Mouse (Mus musculus) stomach, embryonic 14.5 days (tissue): Measurements from ENCODE around the gene Ifna7. TPM values are rescaled to one million over a fixed set of nuclear protein-coding genes. Genes with fewer than 3 reads are reported as not detected.
"Not testable (repeated sequence)": the region's sequence is repeated elsewhere in the genome, so short reads cannot be mapped to it uniquely, and the experiment has no call there.

ENCODE experiments used
- ATAC-seq: fragments of 200-750 bp; cut with Nextera tagmentation; 2 replicates; pipeline ENCODE4 v1.8.0; 2017; ENCODE audit warnings: low read depth, moderate TSS enrichment; ENCODE audit not compliant: insufficient number of reproducible peaks, insufficient read depth, low FRiP score
- H3K27ac ChIP-seq: fragments of 300-500 bp; sonication (generic); 2 replicates; pipeline ENCODE4 v1.5.1; 2014; ENCODE audit warnings: mild to moderate bottlenecking, low read length, moderate library complexity, mixed read lengths
- H3K27me3 ChIP-seq: fragments of 300-500 bp; sonication (generic); 2 replicates; pipeline ENCODE4 v1.6.1; 2014; ENCODE audit warnings: low read length, control low read depth, mixed read lengths; ENCODE audit not compliant: control insufficient read depth, insufficient read depth
- H3K36me3 ChIP-seq: fragments of 300-500 bp; sonication (generic); 2 replicates; pipeline ENCODE4 v1.6.1; 2014; ENCODE audit warnings: mild to moderate bottlenecking, control low read depth, low read length, moderate library complexity, mixed read lengths; ENCODE audit not compliant: control insufficient read depth, insufficient read depth
- H3K4me1 ChIP-seq: fragments of 300-500 bp; sonication (generic); 2 replicates; pipeline ENCODE4 v1.6.1; 2014; ENCODE audit warnings: low read length, control low read depth, mixed read lengths; ENCODE audit not compliant: control insufficient read depth, insufficient read depth
- H3K4me2 ChIP-seq: fragments of 300-500 bp; sonication (generic); replicated peaks from 2 replicates; pipeline ENCODE4 v1.6.1; 2014; ENCODE audit warnings: low read depth, low read length, control low read depth
- H3K4me3 ChIP-seq: fragments of 300-500 bp; sonication (generic); 2 replicates; pipeline ENCODE4 v1.5.1; 2014; ENCODE audit warnings: low read depth, low read length, control low read depth
- H3K9ac ChIP-seq: fragments of 300-500 bp; sonication (generic); replicated peaks from 2 replicates; pipeline ENCODE4 v1.6.1; 2014; ENCODE audit warnings: low read depth, mild to moderate bottlenecking, control low read depth, low read length, moderate library complexity, mixed read lengths
- H3K9me3 ChIP-seq: fragments of 300-500 bp; sonication (generic); 2 replicates; pipeline ENCODE4 v1.6.1; 2016; ENCODE audit warnings: low read depth, low read length, control low read depth; ENCODE audit not compliant: control insufficient read depth
- WGBS: fragments of 180-500 bp; shearing (Covaris S2); extraction: QIAGEN DNeasy Blood & Tissue Kit; methylation state at CpG from one replicate; pipeline ENCODE4 v1.1.7; 2014; 5-methylcytosine and 5-hydroxymethylcytosine counted together
- polyA plus RNA-seq: library from polyadenylated mRNA; unstranded; fragments of >200 nt; fragmentation: Nextera tagmentation; extraction: Ambion mirVana; gene quantifications from 2 replicates; pipeline ENCODE4 v1.2.1, GENCODE M21; 2014

Ifna7 gene
- polyA plus RNA-seq: not detected in 2 replicates

DNA sequence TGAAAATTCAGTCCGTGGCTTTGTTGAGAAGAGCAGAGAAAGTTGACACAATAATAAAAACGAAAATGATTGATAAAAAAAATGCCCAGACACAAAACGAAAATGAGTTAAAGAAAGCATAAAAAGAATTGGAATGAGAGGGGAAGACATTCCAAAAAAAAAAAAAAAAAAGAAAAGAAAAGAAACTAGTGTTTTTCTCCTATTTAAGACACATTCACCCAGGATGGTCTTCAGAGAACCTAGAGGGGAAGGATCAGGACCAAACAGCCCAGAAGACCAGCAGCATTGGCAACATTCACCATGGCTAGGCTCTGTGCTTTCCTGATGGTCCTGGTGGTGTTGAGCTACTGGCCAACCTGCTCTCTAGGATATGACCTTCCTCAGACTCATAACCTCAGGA is at the start of gene Ifna7:
Gene Ifna7, plus strand, starts transcription at position 301 of the 400 bp plus-strand sequence.
- Histone ChIP-seq H3K36me3 (no peaks in the 10 kb centered on the region), H3K27ac (no peak within 1 kb of the TSS), H3K9ac (no peak within 1 kb of the TSS), H3K4me3 (no peak within 1 kb of the TSS), H3K4me2 (no peak within 1 kb of the TSS), H3K27me3 (no peaks in the 10 kb centered on the region; the same call in 1 of the 2 replicates), H3K4me1 (no peaks in the 10 kb centered on the region), H3K9me3 (no peaks in the 10 kb centered on the region)
- 52% methylated on average over 3 of the region's 3 CpGs for WGBS
- no peak for ATAC-seq

DNA sequence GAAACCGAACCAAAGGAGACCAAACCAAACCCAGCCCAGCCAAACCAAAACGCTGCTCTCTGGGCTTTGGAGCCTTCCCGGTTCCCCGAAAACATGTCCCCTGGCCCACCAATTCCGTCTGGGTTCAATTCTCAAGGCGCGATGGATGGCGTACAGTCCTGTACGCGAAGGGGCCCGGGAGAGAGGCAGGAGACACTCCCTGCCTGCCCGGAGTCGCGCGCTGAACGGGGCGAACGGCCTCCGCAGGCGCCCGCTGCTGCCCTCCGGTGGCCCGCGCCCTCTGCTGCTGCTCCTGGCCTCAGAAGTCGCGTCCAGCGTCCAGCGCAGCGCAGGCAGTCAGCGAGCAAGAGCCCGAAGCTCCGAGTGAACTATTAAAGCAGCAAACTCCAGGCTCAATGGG is 42.5 kb upstream of the Ifna7 start, which contains the start of gene Gm13290:
Gene Gm13290, plus strand, starts transcription at position 301 of the 400 bp plus-strand sequence.
- not testable (repeated sequence) for H3K9me3 ChIP-seq, H3K27me3 ChIP-seq, H3K4me2 ChIP-seq, ATAC-seq, H3K27ac ChIP-seq, H3K4me3 ChIP-seq, H3K9ac ChIP-seq, H3K4me1 ChIP-seq, H3K36me3 ChIP-seq
- no CpG with 5 or more reads among the region's 32 CpGs for WGBS

DNA sequence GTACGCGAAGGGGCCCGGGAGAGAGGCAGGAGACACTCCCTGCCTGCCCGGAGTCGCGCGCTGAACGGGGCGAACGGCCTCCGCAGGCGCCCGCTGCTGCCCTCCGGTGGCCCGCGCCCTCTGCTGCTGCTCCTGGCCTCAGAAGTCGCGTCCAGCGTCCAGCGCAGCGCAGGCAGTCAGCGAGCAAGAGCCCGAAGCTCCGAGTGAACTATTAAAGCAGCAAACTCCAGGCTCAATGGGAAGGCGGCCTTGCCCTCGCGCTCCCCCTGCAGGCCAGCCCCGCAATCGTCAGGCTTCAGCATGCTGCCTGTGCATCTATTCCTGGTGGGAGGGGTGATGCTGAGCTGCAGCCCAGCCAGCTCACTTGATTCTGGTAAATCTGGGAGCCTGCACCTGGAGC is 39.4 kb upstream of the Ifna7 start, which contains the start of gene Gm13289:
Gene Gm13289, plus strand, starts transcription at position 301 of the 400 bp plus-strand sequence.
- WGBS: no CpG with 5 or more reads among the region's 29 CpGs
- not testable (repeated sequence) for H3K9ac ChIP-seq, H3K4me3 ChIP-seq, H3K4me1 ChIP-seq, H3K27ac ChIP-seq, ATAC-seq, H3K9me3 ChIP-seq, H3K4me2 ChIP-seq, H3K36me3 ChIP-seq, H3K27me3 ChIP-seq

DNA sequence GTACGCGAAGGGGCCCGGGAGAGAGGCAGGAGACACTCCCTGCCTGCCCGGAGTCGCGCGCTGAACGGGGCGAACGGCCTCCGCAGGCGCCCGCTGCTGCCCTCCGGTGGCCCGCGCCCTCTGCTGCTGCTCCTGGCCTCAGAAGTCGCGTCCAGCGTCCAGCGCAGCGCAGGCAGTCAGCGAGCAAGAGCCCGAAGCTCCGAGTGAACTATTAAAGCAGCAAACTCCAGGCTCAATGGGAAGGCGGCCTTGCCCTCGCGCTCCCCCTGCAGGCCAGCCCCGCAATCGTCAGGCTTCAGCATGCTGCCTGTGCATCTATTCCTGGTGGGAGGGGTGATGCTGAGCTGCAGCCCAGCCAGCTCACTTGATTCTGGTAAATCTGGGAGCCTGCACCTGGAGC is 36.5 kb upstream of the Ifna7 start, which contains the start of gene Gm13272:
Gene Gm13272, plus strand, starts transcription at position 301 of the 400 bp plus-strand sequence.
- H3K36me3 ChIP-seq, H3K4me1 ChIP-seq, H3K4me2 ChIP-seq, H3K27me3 ChIP-seq, H3K4me3 ChIP-seq, H3K9ac ChIP-seq, H3K9me3 ChIP-seq, ATAC-seq, H3K27ac ChIP-seq: not testable (repeated sequence)
- WGBS: no CpG with 5 or more reads among the region's 29 CpGs

DNA sequence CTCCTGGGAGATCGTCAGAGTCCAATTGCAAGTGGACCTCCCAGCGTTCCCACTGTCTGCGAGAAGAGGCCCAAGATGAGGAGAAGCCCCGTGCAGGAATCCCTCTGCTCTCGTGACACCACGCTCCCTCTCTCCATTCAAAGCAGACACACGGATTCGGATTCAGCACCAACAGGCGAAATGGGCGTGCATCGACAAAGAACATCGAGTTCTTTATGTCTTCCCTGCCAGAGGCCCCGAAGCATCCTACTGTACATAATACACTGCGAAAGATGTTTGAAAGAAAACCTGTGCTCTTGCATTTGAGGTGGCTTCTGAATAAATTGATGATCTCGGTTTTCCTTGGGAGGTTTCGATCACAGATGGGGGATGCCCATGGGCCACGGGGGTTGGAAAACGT is 35.7 kb upstream of the Ifna7 start:
- H3K27ac ChIP-seq, H3K27me3 ChIP-seq, H3K36me3 ChIP-seq, H3K4me3 ChIP-seq, ATAC-seq, H3K9me3 ChIP-seq, H3K9ac ChIP-seq, H3K4me2 ChIP-seq, H3K4me1 ChIP-seq: not testable (repeated sequence)
- WGBS: 47% methylated on average over 15 of the region's 18 CpGs

DNA sequence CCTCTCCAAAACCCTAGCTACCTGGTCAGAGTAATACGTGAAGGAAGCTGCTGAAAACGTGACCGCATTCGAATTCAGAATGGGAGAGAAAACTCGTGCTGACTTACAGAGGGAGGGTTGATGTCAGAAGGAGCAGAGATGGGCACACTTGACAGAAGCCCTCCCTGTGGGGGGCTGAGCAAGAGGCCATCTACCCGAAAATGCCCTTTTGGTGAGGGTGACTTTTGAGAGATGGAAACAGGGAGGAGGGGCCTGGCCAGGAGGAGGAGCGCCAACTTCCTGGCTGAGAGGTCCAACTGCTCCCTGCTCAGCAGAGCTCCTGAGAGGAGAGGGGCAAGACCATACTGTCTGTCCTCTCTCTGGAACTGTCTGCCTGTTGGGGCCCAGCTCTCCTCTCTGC is 34.2 kb upstream of the Ifna7 start, which contains the start of gene Ifnz:
Gene Ifnz, plus strand, starts transcription at position 301 of the 400 bp plus-strand sequence.
- H3K27me3 ChIP-seq, ATAC-seq, H3K9me3 ChIP-seq, H3K27ac ChIP-seq, H3K4me1 ChIP-seq, H3K4me3 ChIP-seq, H3K36me3 ChIP-seq, H3K9ac ChIP-seq: not testable (repeated sequence)
- 11% methylated on average over 1 of the region's 7 CpGs for WGBS
- H3K4me2 ChIP-seq: 0 out of 2 replicates have a peak within 1 kb of the TSS, but pooled peaks have one; percentile 18

DNA sequence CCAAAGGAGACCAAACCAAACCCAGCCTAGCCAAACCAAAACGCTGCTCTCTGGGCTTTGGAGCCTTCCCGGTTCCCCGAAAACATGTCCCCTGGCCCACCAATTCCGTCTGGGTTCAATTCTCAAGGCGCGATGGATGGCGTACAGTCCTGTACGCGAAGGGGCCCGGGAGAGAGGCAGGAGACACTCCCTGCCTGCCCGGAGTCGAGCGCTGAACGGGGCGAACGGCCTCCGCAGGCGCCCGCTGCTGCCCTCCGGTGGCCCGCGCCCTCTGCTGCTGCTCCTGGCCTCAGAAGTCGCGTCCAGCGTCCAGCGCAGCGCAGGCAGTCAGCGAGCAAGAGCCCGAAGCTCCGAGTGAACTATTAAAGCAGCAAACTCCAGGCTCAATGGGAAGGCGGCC is 33.7 kb upstream of the Ifna7 start:
- not testable (repeated sequence) for H3K9me3 ChIP-seq, H3K27ac ChIP-seq, H3K36me3 ChIP-seq, H3K27me3 ChIP-seq, H3K4me1 ChIP-seq, H3K9ac ChIP-seq, H3K4me3 ChIP-seq, ATAC-seq
- H3K4me2 ChIP-seq: 0 out of 2 replicates have a peak overlapping the region, but pooled peaks have one; percentile 18
- WGBS: 0% methylated on average over 3 of the region's 31 CpGs

DNA sequence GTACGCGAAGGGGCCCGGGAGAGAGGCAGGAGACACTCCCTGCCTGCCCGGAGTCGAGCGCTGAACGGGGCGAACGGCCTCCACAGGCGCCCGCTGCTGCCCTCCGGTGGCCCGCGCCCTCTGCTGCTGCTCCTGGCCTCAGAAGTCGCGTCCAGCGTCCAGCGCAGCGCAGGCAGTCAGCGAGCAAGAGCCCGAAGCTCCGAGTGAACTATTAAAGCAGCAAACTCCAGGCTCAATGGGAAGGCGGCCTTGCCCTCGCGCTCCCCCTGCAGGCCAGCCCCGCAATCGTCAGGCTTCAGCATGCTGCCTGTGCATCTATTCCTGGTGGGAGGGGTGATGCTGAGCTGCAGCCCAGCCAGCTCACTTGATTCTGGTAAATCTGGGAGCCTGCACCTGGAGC is 30.6 kb upstream of the Ifna7 start, which contains the start of gene Gm13276:
Gene Gm13276, plus strand, starts transcription at position 301 of the 400 bp plus-strand sequence.
- not testable (repeated sequence) for H3K27me3 ChIP-seq, H3K36me3 ChIP-seq, H3K4me1 ChIP-seq, H3K27ac ChIP-seq, H3K4me2 ChIP-seq, H3K9ac ChIP-seq, ATAC-seq, H3K4me3 ChIP-seq, H3K9me3 ChIP-seq
- WGBS: no CpG with 5 or more reads among the region's 27 CpGs

DNA sequence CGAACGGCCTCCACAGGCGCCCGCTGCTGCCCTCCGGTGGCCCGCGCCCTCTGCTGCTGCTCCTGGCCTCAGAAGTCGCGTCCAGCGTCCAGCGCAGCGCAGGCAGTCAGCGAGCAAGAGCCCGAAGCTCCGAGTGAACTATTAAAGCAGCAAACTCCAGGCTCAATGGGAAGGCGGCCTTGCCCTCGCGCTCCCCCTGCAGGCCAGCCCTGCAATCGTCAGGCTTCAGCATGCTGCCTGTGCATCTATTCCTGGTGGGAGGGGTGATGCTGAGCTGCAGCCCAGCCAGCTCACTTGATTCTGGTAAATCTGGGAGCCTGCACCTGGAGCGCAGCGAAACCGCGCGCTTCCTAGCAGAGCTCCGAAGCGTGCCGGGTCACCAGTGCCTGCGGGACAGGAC is 27.6 kb upstream of the Ifna7 start, which contains the start of gene Gm13277:
Gene Gm13277, plus strand, starts transcription at position 231 of the 400 bp plus-strand sequence.
- H3K9ac ChIP-seq, ATAC-seq, H3K9me3 ChIP-seq, H3K36me3 ChIP-seq, H3K4me1 ChIP-seq, H3K4me3 ChIP-seq, H3K27ac ChIP-seq, H3K27me3 ChIP-seq, H3K4me2 ChIP-seq: not testable (repeated sequence)
- WGBS: 0% methylated on average over 4 of the region's 28 CpGs
